Mouse (Mus musculus) liver, adult 2 months (tissue): ENCODE measurements around the gene Myrip.
"Not testable (repeated sequence)": the region's sequence is repeated elsewhere in the genome, so short reads cannot be mapped to it uniquely, and the experiment has no call there.

Source experiments
- CTCF ChIP-seq: fragments of 200-500 bp; IDR thresholded peaks from 2 replicates; pipeline ENCODE4 v1.5.1; 2011; ENCODE audit warnings: low read depth, low read length, control low read depth
- POLR2A ChIP-seq: fragments of 200-500 bp; IDR thresholded peaks from 2 replicates; pipeline ENCODE4 v1.6.1; 2011; ENCODE audit warnings: low read length, control low read depth; ENCODE audit not compliant: insufficient read depth; ENCODE audit errors: extremely low read depth

GRCm38 (mm10) chr9:120399537-120399936 lies 98.2 kb downstream of the Myrip start:
- TF ChIP-seq CTCF, result peak; percentile 23; the same call in 1 of the 2 replicates
- not testable (repeated sequence) for TF ChIP-seq POLR2A
